Mouse (Mus musculus) kidney, adult 8-10 months (tissue): ENCODE results near the gene Mapk8ip3.
A peak's percentile ranks its signal among the peaks of the same experiment; 100 is the strongest.

ENCODE experiments used
- DNase-seq, 2 experiments: peaks; one replicate each; pipeline ENCODE4 v3.0.0; 2022

Mapk8ip3 gene

DNA sequence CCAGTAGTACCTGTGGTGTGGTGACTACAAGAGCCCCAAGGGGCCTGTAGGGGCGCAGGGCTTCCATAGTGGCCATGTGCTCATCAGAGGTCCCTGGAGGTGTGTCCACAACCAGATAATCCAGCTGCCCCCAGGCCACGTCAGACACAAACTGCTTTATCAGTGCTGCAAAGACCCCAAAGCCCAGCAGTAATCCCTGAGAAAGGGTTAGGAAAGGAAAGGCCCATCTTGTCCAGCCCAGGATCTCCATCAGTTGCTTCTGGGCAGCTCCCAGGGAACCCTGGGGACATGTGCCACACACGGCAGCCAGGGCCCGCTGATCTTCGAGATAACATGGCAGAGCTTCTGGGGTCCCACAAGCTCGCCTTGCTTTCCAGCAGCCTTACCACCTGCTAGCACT lies 52.4 kb downstream of the Mapk8ip3 start:
- no peak for DNase-seq

DNA sequence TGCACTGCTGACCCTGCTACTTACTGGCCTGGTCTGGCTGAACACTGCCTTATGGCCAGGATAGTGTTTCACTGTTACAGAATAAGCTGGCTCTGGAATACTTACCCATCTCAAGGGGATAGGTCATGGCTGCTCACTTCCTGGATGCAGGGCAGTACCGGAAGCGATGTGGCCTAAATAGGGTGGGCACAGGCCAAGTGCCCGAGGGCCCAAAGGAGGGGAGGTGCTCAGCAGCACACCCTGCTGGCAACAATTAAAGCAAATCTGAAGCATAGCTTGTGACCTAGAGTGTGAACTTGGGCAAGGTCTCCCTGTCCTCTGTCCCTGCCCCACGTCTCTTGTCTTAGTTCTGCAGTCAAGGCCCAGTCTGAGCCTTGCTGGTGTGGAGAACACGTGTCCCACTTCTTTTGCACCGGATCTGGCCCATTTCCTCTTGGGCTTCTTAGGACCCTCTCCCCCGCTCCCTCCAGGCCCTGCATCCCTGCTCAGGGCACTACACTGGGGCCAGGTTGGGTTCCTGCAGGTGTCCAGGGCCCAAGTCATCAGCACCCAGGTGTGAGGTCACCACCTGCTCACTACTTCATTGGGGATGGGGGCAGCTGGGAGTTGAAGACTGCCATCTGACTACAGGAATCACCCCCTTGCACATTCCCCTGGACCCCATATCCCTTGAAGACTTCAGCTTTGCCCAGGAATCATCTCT lies 54.9 kb downstream of the Mapk8ip3 start:
- peak in 1 of 2 experiments; percentile 64 for DNase-seq

DNA sequence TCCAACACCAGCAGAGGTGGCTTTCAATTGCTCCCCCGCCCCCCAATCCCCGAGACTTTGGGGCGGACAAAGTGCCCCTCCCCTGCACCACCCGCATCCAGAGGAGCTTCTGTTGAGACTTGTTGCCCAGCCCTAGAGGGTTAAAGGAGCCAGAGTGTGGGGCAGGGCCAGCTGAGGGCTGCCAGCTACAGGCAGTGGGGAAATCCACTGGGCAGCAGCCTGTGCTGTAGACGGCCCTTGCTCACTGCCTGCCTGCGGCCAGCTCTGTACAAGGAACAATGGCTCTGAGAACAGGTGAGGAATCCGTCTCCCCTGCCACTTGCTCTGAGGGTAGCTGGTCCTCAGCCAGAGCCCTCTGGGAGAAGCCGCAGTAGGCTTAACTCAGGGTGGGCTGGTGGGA lies 58.2 kb downstream of the Mapk8ip3 start:
- peak in 1 of 2 experiments; percentile 39 for DNase-seq

DNA sequence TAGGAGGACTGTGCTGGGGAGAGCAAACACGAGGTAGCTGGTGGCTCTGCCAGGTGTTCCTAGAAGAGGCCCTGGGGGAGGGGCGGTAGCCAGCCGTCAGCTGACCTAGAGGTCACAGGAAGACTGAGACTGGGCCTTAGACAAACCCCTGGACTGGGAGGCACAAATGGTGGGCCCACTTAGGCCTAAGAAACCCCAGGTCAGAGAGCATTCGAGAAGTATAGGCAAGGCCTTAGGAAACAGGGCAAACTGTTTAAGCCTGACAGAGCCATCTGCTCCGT lies 58.7 kb downstream of the Mapk8ip3 start:
- DNase-seq = peak; percentile 93

DNA sequence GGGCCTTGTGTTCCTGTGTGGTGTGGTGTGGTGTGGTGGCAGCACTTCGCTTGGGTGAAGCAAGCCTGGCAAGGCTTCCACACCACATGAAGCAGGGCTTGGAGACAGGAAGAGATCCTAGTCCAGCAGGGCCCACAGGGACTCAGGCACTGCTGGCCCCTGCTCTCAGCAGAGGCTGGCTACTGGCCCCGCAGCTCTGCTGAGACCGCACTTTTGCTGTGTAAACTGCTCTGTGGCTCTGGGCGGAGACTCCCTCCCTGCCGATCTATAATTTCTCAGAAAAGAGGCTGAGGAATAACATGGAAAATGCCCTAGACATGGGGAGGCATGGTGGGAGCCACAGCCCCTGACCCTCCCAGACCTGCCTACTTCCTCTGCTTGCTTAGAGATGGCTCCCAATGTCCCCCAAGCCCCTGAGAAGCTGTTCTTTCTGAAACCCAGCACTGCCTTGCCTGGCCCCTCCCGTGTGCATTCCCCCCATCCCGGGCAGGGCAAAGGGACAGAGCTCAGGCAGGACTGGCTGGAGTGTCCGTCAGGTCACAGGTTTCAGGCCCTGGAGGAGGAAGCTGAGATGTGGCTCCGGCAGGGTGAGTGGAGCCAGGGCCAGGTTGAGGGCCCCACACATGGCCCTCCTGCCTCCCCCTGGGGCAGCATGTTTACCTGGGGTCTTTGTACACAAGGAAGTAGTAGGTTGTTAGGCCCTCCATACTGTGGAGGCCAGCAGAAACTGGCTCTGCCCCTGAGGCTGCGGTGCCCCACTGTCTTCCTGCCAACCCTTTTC lies 59.3 kb downstream of the Mapk8ip3 start:
- peak; percentile 73 for DNase-seq

DNA sequence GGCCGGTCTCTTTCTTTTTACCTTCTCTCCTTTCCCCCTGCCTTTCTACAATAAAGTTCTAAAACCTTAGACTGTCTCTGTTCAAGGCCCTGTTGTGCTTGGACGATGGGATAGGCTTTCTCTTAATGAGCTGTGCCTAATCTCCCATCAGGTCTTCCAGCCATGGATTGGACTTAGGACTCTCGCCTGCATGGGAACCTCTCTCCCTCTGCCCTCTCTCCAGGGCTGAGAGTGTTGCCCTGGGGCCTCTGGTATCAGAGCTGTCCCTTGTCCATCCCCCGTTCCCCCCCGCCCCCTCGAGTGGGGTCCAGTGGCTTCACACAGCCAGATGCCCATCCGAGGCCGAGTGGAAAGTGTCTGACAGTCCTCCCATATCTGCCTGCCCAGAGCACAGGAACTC lies 61.8 kb downstream of the Mapk8ip3 start:
- DNase-seq = peak in 1 of 2 experiments; percentile 25

DNA sequence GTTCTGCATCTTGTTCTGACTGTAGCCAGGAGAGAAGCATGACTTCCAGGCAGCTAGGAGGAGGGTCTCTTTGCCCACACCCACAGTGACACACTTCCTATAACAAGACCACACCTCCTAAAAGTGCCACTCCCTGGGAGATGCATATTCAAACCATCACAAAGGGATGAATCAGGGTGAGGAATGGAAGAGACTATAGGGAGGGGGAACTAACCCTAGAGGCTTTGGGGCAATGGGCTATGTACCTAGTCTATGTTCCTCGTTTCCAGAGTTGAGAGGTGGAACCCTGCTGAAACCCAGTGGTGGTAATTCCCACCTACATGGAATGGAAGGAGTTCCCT lies 62.4 kb downstream of the Mapk8ip3 start:
- DNase-seq = no peak

DNA sequence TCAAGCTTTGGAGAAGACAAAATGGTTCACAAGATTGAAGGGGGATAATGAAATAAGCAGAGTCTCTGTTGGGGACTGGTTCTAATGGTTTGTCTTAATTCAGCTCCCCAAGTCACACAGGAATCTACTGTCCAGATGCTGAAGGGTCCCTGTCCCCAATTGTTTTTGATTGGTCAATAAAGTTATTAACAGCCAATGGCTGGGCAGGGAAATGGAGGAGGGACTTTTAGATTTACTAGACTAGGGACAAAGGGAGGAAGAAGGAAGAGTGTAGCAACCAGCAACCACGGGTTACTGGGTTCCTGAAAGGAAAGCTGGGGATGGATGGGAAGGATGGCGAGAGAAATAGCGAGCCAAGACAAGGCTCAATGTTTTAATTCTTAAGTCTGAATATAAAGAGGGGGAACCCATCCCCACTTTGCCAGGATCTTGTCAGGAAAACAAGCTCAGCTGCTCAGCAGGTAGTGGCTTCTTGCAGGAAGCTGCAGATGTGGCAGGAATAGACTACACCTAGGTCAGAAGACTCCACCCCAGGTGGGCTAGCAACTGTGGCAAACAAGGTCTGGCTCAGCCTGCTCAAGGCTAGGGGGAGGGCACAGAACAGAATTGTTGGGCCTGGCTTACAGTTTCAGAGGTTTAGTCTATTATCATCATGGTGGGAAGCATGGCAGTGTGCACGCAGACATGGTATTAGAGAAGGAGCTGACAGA lies 62.9 kb downstream of the Mapk8ip3 start:
- no peak for DNase-seq

DNA sequence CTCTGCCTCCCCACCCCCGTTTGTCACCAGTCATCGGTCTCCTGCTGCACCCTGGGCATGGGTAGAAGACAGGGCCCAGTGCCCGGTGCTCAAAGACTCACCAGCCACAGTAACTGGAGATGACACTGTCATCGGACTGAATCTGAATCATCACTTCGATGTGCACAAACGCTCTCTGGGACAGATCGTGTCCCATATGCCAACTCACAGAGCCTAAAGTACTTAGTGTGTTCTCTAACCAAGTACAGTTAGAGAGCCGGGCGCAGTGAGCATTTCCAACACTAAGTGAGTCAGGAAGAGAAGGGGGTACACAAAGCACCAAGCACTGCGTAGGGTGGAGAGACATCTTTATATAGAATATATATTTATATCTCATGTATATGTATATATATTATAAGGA lies 68.9 kb downstream of the Mapk8ip3 start:
- DNase-seq = no peak

DNA sequence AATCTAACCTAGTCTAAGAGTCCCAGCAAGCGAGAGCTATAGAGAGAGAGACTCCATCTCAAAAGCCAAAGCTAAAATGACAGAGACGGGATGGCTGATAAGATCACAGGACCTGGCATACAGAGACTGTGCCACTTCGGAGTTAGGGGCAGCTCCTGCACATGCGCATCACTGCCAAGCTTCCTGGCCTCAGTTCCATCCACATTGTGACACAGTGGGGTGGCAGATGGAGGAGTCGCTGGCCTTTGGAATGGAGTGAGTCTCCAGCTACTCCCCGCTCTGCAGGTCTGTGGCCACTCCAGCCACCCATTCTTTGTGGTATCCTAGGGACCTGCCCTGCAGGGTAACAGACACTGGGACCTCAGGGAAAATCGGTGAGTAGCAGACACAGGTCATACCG lies 71.0 kb downstream of the Mapk8ip3 start, which contains the start of gene Igfals:
TSS of gene Igfals (plus strand) at position 222 of the 400 bp plus-strand sequence.
- no peak for DNase-seq

DNA sequence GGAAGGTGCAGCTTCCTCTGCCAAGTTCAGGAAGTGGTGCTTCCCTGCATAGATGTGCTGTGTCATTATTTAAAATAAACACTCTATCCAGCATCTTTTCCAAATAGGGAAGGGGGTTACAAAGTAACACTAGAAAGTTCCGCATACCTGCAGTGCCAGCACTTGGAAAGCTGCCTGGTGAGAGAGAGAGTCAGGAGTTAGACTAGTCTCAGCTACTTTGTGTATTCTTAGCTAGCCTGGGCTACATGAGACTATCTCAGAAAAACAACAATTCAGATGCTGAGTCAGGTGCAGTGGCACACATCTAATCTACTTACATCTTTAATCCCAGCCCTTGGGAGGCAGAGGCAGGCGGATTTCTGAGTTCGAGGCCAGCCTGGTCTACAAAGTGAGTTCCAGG lies 75.0 kb downstream of the Mapk8ip3 start:
- no peak for DNase-seq

DNA sequence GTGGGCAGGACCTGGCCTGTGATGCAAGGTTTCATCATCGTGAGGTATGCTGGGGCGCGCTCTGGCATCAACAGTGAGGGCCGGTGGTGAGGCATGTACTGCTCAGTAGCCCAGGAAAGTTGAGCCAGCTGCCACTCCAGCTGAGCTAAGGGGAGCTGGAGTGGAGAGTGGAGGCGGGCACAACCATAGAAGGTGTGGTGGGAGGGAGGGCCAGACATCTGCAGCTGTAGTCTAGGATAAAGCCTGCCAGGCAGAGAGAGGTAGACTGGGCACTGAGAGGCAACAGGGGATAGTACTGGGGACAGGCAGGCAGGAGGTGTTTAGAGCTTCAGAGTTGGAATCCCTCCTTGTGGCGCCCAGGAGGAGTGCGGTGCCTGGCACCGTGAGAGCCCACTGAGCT lies 76.7 kb downstream of the Mapk8ip3 start:
- no peak for DNase-seq

DNA sequence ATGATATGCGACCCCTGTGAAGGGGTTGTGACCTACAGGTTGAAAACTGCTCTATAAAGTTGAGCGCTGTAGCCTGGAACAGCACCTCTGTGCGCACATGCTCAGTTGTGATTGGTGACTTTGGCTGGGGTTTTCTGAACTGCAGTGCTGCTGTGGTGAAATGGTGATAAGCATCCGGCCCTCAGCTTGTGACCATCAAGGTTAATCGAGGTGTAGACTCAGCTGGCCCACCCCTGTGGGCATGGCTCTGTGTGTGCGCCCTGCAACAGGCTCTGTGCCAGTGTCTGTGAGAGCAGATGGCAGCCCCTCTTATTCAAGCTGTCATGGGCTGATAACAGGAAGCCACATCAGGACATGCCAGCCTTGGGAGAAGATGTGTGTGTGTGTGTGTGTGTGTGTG lies 77.8 kb downstream of the Mapk8ip3 start:
- DNase-seq = no peak

DNA sequence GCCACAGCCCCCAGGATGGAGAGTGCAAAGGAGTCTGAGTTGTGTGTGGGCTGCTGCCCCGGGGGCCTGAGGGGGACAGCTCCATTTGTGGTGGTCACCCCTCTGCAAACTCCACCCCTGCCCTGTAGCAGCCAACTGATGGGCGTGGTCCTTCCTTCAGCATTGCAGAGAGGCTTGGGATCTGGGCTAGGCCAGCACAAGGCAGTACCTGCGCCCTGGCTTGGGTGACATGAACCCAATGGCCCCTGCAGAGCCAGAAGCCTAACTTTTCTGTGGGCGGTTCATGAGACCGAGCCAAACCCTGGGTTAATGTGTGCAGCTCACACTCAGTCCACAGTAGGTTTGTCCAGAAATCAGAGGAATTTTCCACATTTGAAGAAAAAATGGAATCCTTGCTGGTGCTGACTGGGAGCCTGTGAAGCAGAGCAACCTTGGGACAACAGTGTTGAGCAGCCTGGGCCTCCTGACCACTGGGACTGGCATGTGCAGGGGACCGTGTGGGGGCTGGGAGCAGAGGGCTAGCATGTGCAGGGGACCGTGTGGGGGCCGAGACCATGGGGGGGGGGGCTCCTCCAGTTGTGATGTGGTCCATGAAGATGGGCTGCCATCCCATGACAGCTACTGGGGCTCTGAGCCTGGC lies 78.8 kb downstream of the Mapk8ip3 start:
- DNase-seq = peak; percentile 91 to 92

DNA sequence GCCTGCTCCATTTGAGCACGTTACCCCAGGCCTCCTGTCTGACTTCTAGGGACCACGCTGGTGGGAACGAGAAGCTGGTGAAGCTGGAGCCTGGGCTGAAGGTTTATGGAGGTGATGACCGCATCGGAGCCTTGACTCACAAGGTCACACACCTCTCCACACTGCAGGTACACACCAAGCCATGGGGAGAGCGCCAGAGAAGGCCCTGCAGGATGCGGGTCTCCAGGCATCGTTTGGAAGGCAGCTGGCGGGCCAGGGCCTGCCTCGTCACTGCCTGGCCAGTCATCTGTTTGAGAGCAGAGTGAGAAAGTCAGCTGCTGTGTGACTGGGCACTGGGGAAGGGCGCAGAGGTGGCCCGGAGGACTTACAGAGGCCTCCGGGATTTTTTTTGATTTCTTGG lies 80.2 kb downstream of the Mapk8ip3 start:
- DNase-seq = no peak

DNA sequence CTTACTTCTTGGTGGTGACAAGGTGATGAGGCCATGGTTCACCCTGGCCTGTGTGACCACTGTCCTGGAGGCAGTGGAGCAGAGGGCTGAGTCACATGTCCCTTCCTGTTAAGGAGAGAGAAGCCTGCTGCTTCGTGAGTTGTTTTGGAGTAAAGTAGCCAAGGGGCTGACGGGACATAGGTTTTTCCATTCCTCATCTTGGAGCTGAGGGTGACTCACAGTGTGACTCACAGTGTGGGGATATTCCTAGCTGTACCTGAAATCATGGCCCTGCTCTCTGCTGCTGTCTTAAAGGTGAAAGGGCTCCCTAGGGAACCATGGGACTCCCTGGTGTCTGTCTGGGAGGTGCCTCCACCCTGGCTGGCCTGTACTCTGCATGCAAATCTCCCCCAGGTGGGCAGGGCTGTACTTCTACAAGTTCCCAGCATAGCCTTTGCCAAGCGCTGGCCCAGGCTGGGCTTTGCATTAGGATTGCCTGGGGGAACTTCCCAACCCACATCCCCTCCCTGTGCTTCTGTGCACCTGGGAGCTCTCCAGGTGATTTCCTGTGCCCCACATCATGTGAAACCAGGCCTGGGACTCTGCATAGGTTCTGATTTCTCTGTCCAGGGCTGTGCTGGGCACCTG lies 80.8 kb downstream of the Mapk8ip3 start:
- DNase-seq = no peak

DNA sequence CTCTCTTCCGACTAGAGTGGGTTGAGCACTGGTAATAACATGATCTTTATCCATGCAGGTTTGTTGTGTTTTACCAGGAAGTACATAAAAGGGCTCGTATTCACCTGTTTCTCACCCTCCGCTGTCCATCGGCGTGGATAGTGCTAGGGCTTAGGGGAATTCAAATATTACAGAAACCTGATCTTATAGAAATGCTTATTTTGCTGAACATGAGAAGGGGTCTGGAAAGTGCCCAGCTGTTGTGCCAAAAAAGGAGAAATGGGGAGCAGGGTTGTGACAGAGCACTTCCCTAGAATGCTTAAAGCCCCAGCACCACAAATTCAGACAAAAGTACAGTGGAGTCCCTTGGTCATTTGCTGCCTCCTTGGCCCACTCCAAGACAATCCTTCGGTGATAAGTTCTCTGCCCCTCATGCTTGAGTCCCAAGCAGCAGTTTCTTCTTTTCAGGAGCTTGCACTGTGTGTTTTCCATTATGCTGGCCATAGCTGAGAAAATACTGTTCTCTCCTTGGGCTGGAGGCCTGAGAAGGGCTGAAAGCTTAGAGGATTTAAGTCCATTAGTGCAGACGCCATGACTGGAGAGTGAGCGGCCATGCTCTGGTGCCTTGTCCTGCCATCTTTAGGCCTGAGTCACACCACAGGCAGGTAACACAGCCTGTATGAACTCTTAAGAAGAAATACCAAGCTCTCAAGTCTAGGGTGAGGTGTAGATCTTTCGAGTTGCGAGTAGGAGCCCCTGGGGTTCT lies 85.2 kb downstream of the Mapk8ip3 start:
- no peak for DNase-seq

DNA sequence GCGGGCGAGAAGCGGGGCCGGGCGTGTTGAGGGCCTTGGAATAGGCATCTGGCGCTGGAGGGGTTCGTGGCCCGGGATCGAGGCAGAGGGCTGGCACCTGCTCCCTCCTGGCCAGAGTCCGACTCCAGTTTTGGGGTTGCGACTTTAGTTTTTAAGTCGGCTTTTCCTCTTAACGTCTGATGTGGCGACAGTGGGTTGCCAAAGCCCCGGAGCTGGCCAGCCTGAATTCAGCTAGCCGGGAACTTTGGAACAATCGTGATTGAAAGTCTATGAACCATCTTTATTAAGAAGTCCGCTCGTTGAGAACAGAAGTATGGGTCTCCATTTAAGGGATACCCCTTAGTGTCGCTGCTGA lies 86.0 kb downstream of the Mapk8ip3 start:
- no peak for DNase-seq

DNA sequence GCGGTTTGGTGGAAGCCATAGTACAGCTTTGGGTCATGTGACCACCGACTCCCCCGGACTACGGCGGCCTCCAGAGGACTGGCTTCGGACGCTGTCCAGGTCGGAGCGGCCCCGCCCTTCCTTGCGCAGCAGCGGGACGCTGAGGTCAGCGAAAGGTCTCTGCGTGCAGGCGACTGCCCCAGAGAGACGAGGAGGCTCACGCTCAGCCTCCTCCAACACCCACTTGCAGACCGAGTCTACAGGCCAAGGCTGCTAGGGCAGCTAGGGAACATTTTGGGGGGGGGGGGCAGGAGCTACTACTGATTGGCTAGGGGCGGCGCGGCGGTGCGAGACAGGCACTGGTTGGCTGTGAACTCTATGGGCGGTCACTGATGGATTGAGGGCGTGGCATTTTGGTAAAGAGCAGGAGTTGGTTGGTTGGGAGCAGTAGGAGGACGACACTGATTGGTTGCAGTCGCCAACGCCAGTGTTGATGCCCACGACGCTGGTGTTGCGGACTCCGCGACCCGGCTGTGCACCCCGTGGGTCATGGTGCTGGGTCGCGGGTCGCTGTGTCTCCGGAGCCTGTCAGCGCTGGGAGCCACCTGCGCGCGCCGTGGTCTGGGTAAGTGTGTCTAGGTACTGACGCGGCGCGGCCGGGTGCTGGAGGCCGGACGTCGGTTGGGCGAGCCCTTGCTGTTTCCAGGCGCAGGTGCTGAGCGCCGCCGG lies 86.6 kb downstream of the Mapk8ip3 start, which contains the start of gene Fahd1:
TSS of gene Fahd1 (minus strand) at position 300 of the 708 bp plus-strand sequence.
- DNase-seq = peak; percentile 98 to 99

DNA sequence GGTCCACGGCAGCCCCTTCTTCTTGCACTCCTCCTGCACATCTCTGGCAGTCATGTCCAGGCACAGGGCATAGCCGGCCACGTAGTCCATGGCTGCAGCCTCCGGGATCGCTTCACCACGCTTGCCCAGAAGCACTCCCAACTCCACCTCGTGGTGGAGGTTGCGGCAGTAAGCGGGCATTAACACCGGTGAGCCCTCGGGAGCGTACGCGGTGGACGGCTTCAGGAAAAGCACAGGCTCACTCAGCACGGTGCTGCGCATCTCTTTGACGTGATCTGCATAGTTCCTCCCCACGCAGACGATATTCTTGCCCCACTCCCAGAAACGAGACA lies 87.1 kb downstream of the Mapk8ip3 start:
- no peak for DNase-seq

DNA sequence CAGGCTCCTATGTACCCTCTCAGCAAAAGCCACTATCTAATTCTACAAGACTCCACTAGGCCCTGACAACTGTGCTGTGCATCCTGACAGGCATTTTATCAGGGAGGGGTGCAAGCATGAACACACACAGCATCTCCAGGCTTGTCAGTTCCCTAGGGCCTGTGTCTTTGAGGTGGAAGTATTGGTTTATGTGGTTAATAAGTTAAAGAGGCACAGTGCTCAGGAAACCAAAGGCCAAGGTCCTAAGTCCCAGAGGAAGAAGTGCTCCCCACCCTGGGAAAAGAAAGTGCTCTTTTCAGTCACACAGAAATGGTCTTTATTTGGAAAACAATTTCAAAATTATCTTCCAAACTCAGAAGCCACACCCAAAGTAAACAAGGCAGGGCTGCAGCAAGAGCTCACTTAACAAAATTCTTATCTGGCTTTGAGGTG lies 88.2 kb downstream of the Mapk8ip3 start:
- peak; percentile 67 to 79 for DNase-seq

DNA sequence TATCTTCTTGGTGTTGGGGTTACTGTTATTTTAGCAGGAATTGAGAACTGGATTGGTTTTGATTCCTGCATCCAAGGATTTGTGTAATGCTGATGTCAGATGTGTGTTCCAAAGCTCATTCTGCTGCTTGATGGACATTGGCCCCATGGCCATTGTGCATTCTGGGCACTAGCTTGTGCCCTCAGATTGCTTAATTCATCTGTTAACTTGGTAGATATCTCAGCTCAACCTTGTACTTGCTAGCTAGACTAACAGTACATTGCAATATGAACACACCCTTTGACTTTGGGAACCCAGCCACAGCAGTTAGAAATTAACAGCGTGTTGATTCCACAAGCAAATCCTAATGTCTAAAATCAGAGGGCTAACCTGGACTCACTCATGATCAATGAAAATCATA lies 89.4 kb downstream of the Mapk8ip3 start:
- peak; percentile 83 to 86 for DNase-seq
